Mouse (Mus musculus) MEL (cell line): ENCODE measurements around the gene Dnm2. TPM values are rescaled to one million over a fixed set of nuclear protein-coding genes. Genes with fewer than 3 reads are reported as not detected.
A peak's percentile ranks its signal among the peaks of the same experiment; 100 is the strongest.

Experiments
- DNase-seq: peaks from one replicate; pipeline ENCODE4 v3.0.0; 2011; ENCODE audit warnings: low read depth, low spot score
- H3K27ac ChIP-seq: 2 replicates; pipeline ENCODE4 v1.5.1; 2012; ENCODE audit warnings: low read depth, mild to moderate bottlenecking, control low read depth, low read length, moderate library complexity; ENCODE audit not compliant: control insufficient read depth
- H3K27me3 ChIP-seq, 2 experiments: fragments of 150-350 bp in 1 of 2; sonication (generic) in 1 of 2; 2 replicates each; pipeline ENCODE4 v1.6.1; 2012; ENCODE audit warnings: low read length in 2 of 2, mild to moderate bottlenecking in 2 of 2, improper control_type of control experiment in 1 of 2, moderate library complexity in 1 of 2; ENCODE audit not compliant: insufficient read depth in 2 of 2, control insufficient read depth in 1 of 2
- H3K36me3 ChIP-seq, 2 experiments: 2 replicates each; pipeline ENCODE4 v1.6.1; 2012 to 2014; ENCODE audit warnings: low read length in 2 of 2, improper control_type of control experiment in 1 of 2, inconsistent platforms in 1 of 2, mild to moderate bottlenecking in 1 of 2; ENCODE audit not compliant: insufficient read depth in 2 of 2, control insufficient read depth in 1 of 2
- H3K4me1 ChIP-seq, 2 experiments: fragments of 150-350 bp in 1 of 2; sonication (generic) in 1 of 2; 2 replicates each; pipeline ENCODE4 v1.6.1; 2012; ENCODE audit warnings: low read length in 2 of 2, improper control_type of control experiment in 1 of 2, mild to moderate bottlenecking in 1 of 2; ENCODE audit not compliant: insufficient read depth in 2 of 2, control insufficient read depth in 1 of 2
- H3K4me3 ChIP-seq, 2 experiments: fragments of 150-350 bp in 1 of 2; sonication (generic) in 1 of 2; 2 replicates each; pipeline ENCODE4 v1.5.1; 2012; ENCODE audit warnings: low read depth in 2 of 2, low read length in 2 of 2, mild to moderate bottlenecking in 2 of 2, moderate library complexity in 2 of 2, control low read depth in 1 of 2, improper control_type of control experiment in 1 of 2; ENCODE audit not compliant: control insufficient read depth in 1 of 2, insufficient read depth in 1 of 2
- H3K79me2 ChIP-seq: 2 replicates; pipeline ENCODE4 v1.6.1; 2012; ENCODE audit warnings: mild to moderate bottlenecking, low read length, moderate library complexity; ENCODE audit not compliant: control insufficient read depth, poor library complexity, insufficient read depth
- H3K9ac ChIP-seq: 2 replicates; pipeline ENCODE4 v1.6.1; 2012; ENCODE audit warnings: low read depth, mild to moderate bottlenecking, control low read depth, low read length, moderate library complexity; ENCODE audit not compliant: control insufficient read depth, poor library complexity, severe bottlenecking
- H3K9me3 ChIP-seq: fragments of 150-350 bp; sonication (generic); replicated peaks from 2 replicates; pipeline ENCODE4 v1.6.1; 2012; ENCODE audit warnings: mild to moderate bottlenecking, low read length, improper control_type of control experiment, moderate library complexity; ENCODE audit not compliant: insufficient read depth
- BHLHE40 ChIP-seq: IDR thresholded peaks from 2 replicates; pipeline ENCODE4 v1.6.1; 2012; ENCODE audit warnings: low read depth, mild to moderate bottlenecking, inconsistent platforms, low read length, improper control_type of control experiment, borderline replicate concordance
- CTCF ChIP-seq, 3 experiments: IDR thresholded peaks in 2 of 3; conservative IDR thresholded peaks in 1 of 3; 2 replicates each; pipeline ENCODE4 v1.5.1; 2011 to 2012; ENCODE audit warnings: low read length in 3 of 3, low read depth in 2 of 3, mild to moderate bottlenecking in 2 of 3, improper control_type of control experiment in 1 of 3, inconsistent platforms in 1 of 3, mixed read lengths in 1 of 3, moderate library complexity in 1 of 3; ENCODE audit not compliant: control insufficient read depth in 1 of 3, insufficient read depth in 1 of 3, poor library complexity in 1 of 3, severe bottlenecking in 1 of 3
- EP300 ChIP-seq, 2 experiments: IDR thresholded peaks; 2 replicates each; pipeline ENCODE4 v1.6.1; 2011; ENCODE audit warnings: improper control_type of control experiment in 2 of 2, low read length in 2 of 2, low read depth in 1 of 2, mild to moderate bottlenecking in 1 of 2
- ETS1 ChIP-seq: IDR thresholded peaks from 2 replicates; pipeline ENCODE4 v1.6.1; 2012; ENCODE audit warnings: low read depth, mild to moderate bottlenecking, inconsistent platforms, low read length, improper control_type of control experiment, moderate library complexity
- GABPA ChIP-seq: IDR thresholded peaks from 2 replicates; pipeline ENCODE4 v1.6.1; 2012; ENCODE audit warnings: low read depth, mild to moderate bottlenecking, inconsistent platforms, low read length, improper control_type of control experiment, moderate library complexity
- KAT2A ChIP-seq: conservative IDR thresholded peaks from 2 replicates; pipeline ENCODE4 v1.6.1; 2012; ENCODE audit warnings: low read depth, low read length, improper control_type of control experiment, inconsistent platforms
- MAX ChIP-seq: IDR thresholded peaks from 2 replicates; pipeline ENCODE4 v1.6.1; 2011; ENCODE audit warnings: low read length, improper control_type of control experiment
- MAZ ChIP-seq: IDR thresholded peaks from 2 replicates; pipeline ENCODE4 v1.6.1; 2012; ENCODE audit warnings: low read depth, mild to moderate bottlenecking, inconsistent platforms, low read length, improper control_type of control experiment
- MYB ChIP-seq: IDR thresholded peaks from 2 replicates; pipeline ENCODE4 v1.6.1; 2011; ENCODE audit warnings: mild to moderate bottlenecking, low read depth, low read length, improper control_type of control experiment
- MYC ChIP-seq: IDR thresholded peaks from 2 replicates; pipeline ENCODE4 v1.6.1; 2011; ENCODE audit warnings: low read depth, mild to moderate bottlenecking, low read length, improper control_type of control experiment, moderate library complexity
- NELFE ChIP-seq: IDR thresholded peaks from 2 replicates; pipeline ENCODE4 v1.6.1; 2011; ENCODE audit warnings: low read depth, low read length, improper control_type of control experiment
- POLR2AphosphoS2 ChIP-seq: IDR thresholded peaks from 2 replicates; pipeline ENCODE4 v1.6.1; 2011; ENCODE audit warnings: low read length, improper control_type of control experiment
- POLR2AphosphoS5 ChIP-seq: IDR thresholded peaks from 2 replicates; pipeline ENCODE4 v1.6.1; 2012; ENCODE audit warnings: low read depth, borderline replicate concordance, mild to moderate bottlenecking, inconsistent platforms, low read length, moderate library complexity, mixed read lengths
- TAL1 ChIP-seq: IDR thresholded peaks from 2 replicates; pipeline ENCODE4 v1.6.1; 2012; ENCODE audit warnings: mild to moderate bottlenecking, inconsistent platforms, low read length, moderate library complexity, mixed read lengths
- USF1 ChIP-seq: IDR thresholded peaks from 2 replicates; pipeline ENCODE4 v1.6.1; 2014; ENCODE audit warnings: low read depth, mild to moderate bottlenecking, inconsistent platforms, low read length, improper control_type of control experiment, moderate library complexity
- USF2 ChIP-seq, 2 experiments: IDR thresholded peaks; 2 replicates each; pipeline ENCODE4 v1.6.1; 2011 to 2012; ENCODE audit warnings: improper control_type of control experiment in 2 of 2, low read length in 2 of 2, borderline replicate concordance in 1 of 2, inconsistent platforms in 1 of 2, low read depth in 1 of 2, mild to moderate bottlenecking in 1 of 2; ENCODE audit not compliant: insufficient read depth in 1 of 2
- ZC3H11A ChIP-seq: IDR thresholded peaks from 2 replicates; pipeline ENCODE4 v1.6.1; 2012; ENCODE audit warnings: low read depth, mild to moderate bottlenecking, inconsistent platforms, low read length, improper control_type of control experiment
- ZMIZ1 ChIP-seq: IDR thresholded peaks from 2 replicates; pipeline ENCODE4 v1.6.1; 2012; ENCODE audit warnings: low read depth, mild to moderate bottlenecking, inconsistent platforms, low read length, improper control_type of control experiment, moderate library complexity
- polyA plus RNA-seq, 2 experiments: library from polyadenylated mRNA; stranded (reverse) in 1 of 2; unstranded in 1 of 2; fragments of >175 nt in 1 of 2; fragments of >200 nt in 1 of 2; gene quantifications; 2 replicates each; pipeline versions ENCODE4 v1.2.1 to v1.2.4; 2012; ENCODE audit warnings: low replicate concordance in 2 of 2, low read depth in 1 of 2; ENCODE audit not compliant: insufficient read length in 2 of 2, insufficient read depth in 1 of 2, missing spikeins in 1 of 2
- total RNA-seq: library from RNA; depleted of rRNA; stranded (reverse); fragments of 300-350 nt; gene quantifications from 2 replicates; pipeline ENCODE4 v1.2.3, GENCODE M21; 2012

Gene Dnm2
- total and polyA plus RNA-seq, 3 experiments: 117 to 832 (median 237) TPM

DNA sequence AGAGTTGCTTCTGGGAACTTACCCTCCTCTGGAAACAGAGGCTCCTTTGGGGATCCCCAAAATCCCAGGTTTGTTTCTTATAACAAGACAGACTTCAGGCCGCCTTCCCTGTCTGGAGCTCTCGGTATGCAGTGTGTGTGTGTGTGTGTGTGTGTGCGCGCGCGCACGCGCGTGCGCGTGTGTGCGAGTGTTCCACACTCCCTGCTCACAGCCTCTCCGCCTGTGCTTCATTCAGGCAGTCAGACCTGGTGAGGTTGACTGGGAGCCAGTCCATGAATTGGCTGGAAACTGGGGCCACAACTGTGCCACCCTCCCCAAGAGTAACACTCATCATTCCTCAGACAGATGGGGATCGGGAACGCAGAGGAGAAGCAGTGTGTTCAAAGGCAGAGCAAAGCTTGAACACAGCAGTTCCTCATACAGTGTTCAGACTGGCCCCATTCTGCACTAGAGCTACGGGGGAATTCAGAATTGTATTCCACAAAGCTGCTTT, 72.4 kb downstream of the Dnm2 start:
- no peaks in the 10 kb centered on the region for H3K27me3 ChIP-seq
- no peaks in the 10 kb centered on the region for H3K79me2 ChIP-seq
- DNase-seq: no peak
- no peaks in the 10 kb centered on the region for H3K9me3 ChIP-seq
- no peak overlapping the region for H3K4me3 ChIP-seq
- no peaks in the 10 kb centered on the region for H3K4me1 ChIP-seq
- H3K9ac ChIP-seq: no peak overlapping the region
- H3K27ac ChIP-seq: no peak overlapping the region
- H3K36me3 ChIP-seq: peaks cover 0 to 15% of the 10 kb centered on the region in 2 experiments; a peak in 2 of 4 replicates
- no peak for TF ChIP-seq USF2 (IDR thresholded peaks at IDR 0.05; ENCODE audit: borderline replicate concordance in 1 of 2, insufficient read depth in 1 of 2, low read depth in 1 of 2, low read length in 2 of 2)
- TF ChIP-seq POLR2AphosphoS2: 0 out of 2 replicates have a peak, but pooled peaks have one; percentile 11
- no peak for TF ChIP-seq MAZ

DNA sequence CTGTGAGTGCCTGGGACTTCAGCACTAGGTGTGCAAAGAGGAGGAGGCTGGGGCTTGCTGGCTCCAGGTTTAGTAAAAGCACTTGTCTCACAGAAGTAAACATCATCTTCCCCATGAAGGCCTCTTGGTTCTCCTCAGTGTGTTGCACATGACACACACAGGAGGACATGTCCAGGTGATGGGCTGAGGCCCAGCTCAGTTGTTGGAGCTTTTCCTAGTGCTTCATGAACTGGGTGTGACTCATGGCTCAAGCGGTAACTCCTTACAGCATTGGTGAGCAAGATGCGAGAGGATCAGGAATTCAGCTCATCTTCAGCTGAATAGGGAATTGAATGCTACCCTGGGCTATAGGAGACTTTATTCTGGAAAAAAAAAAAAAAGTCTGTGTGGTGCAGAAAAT, 73.0 kb downstream of the Dnm2 start:
- Histone ChIP-seq H3K27ac (no peak overlapping the region), H3K4me1 (no peaks in the 10 kb centered on the region), H3K9me3 (no peaks in the 10 kb centered on the region), H3K36me3 (peaks cover 0 to 15% of the 10 kb centered on the region in 2 experiments; a peak in 2 of 4 replicates), H3K79me2 (no peaks in the 10 kb centered on the region), H3K27me3 (no peaks in the 10 kb centered on the region), H3K4me3 (no peak overlapping the region), H3K9ac (no peak overlapping the region)
- DNase-seq: no peak
- TF ChIP-seq TAL1: no peak
- no peak for TF ChIP-seq EP300 (IDR thresholded peaks at IDR 0.05; ENCODE audit: low read depth in 1 of 2, low read length in 2 of 2)
- TF ChIP-seq MAX: no peak
- no peak for TF ChIP-seq BHLHE40
- TF ChIP-seq ZMIZ1: no peak
- TF ChIP-seq ZC3H11A: no peak
- TF ChIP-seq NELFE: no peak
- TF ChIP-seq GABPA: no peak
- no peak for TF ChIP-seq ETS1
- no peak for TF ChIP-seq USF1
- TF ChIP-seq POLR2AphosphoS2: no peak
- no peak for TF ChIP-seq USF2 (IDR thresholded peaks at IDR 0.05; ENCODE audit: borderline replicate concordance in 1 of 2, insufficient read depth in 1 of 2, low read depth in 1 of 2, low read length in 2 of 2)
- TF ChIP-seq KAT2A: no peak
- no peak for TF ChIP-seq MYB
- no peak for TF ChIP-seq CTCF (IDR thresholded peaks at IDR 0.05 in 2 of 3, conservative IDR thresholded peaks at IDR 0.05 in 1 of 3; ENCODE audit: control insufficient read depth in 1 of 3, insufficient read depth in 1 of 3, low read depth in 2 of 3, low read length in 3 of 3, poor library complexity in 1 of 3, severe bottlenecking in 1 of 3)
- no peak for TF ChIP-seq POLR2AphosphoS5
- no peak for TF ChIP-seq MYC
